Mouse (Mus musculus) liver, postnatal 0 days (tissue): ENCODE measurements around the gene Sctr. TPM values are rescaled to one million over a fixed set of nuclear protein-coding genes. Genes with fewer than 3 reads are reported as not detected.

Experiments used
- ATAC-seq: fragments of 200-750 bp; cut with Nextera tagmentation; 2 replicates; pipeline ENCODE4 v1.8.0; 2017; ENCODE audit warnings: mild to moderate bottlenecking, moderate library complexity
- DNase-seq: peaks from one replicate; pipeline ENCODE4 v3.0.0-alpha.2; 2016
- H3K27ac ChIP-seq: fragments of 300-500 bp; sonication (generic); 2 replicates; pipeline ENCODE4 v1.5.1; 2014; ENCODE audit warnings: antibody characterized with exemption, moderate library complexity, mild to moderate bottlenecking, low read depth
- H3K27me3 ChIP-seq: fragments of 300-500 bp; sonication (generic); 2 replicates; pipeline ENCODE4 v1.6.1; 2014; ENCODE audit warnings: low read length, control low read depth, mixed read lengths; ENCODE audit not compliant: insufficient read depth
- H3K36me3 ChIP-seq: fragments of 300-500 bp; sonication (generic); replicated peaks from 2 replicates; pipeline ENCODE4 v1.6.1; 2014; ENCODE audit warnings: mild to moderate bottlenecking, control low read depth, low read length, moderate library complexity, mixed read lengths; ENCODE audit not compliant: insufficient read depth
- H3K4me1 ChIP-seq: fragments of 300-500 bp; sonication (generic); 2 replicates; pipeline ENCODE4 v1.6.1; 2014; ENCODE audit warnings: antibody characterized with exemption, mild to moderate bottlenecking, control low read depth; ENCODE audit not compliant: insufficient read depth
- H3K4me2 ChIP-seq: fragments of 300-500 bp; sonication (generic); 2 replicates; pipeline ENCODE4 v1.6.1; 2014; ENCODE audit warnings: low read depth, mild to moderate bottlenecking, low read length, moderate library complexity, mixed read lengths
- H3K4me3 ChIP-seq: fragments of 300-500 bp; sonication (generic); 2 replicates; pipeline ENCODE4 v1.5.1; 2014; ENCODE audit warnings: low read depth, low read length
- H3K9ac ChIP-seq: fragments of 300-500 bp; sonication (generic); replicated peaks from 2 replicates; pipeline ENCODE4 v1.6.1; 2014; ENCODE audit warnings: mild to moderate bottlenecking, moderate library complexity
- H3K9me3 ChIP-seq: fragments of 300-500 bp; sonication (generic); 2 replicates; pipeline ENCODE4 v1.6.1; 2016; ENCODE audit warnings: mild to moderate bottlenecking, control low read depth, low read length, mixed read lengths
- CTCF ChIP-seq: sonication (generic); IDR thresholded peaks from 2 replicates; pipeline ENCODE4 v1.5.1; 2016; ENCODE audit warnings: antibody characterized with exemption, low read depth
- EP300 ChIP-seq: IDR thresholded peaks from 2 replicates; pipeline ENCODE4 v1.6.1; 2016; ENCODE audit warnings: antibody characterized with exemption, low read depth, mild to moderate bottlenecking
- WGBS: fragments of 180-500 bp; shearing (Covaris S2); extraction: QIAGEN DNeasy Blood & Tissue Kit; methylation state at CpG from one replicate; pipeline ENCODE4 v1.1.7; 2014; ENCODE audit not compliant: insufficient replicate concordance; 5-methylcytosine and 5-hydroxymethylcytosine counted together
- polyA plus RNA-seq: library from polyadenylated mRNA; unstranded; fragments of >200 nt; fragmentation: Nextera tagmentation; extraction: Ambion mirVana; gene quantifications from 2 replicates; pipeline ENCODE4 v1.2.1, GENCODE M21; 2015

Sctr gene
- polyA plus RNA-seq, 1 experiment from 2014 or later: 0.05 TPM

DNA sequence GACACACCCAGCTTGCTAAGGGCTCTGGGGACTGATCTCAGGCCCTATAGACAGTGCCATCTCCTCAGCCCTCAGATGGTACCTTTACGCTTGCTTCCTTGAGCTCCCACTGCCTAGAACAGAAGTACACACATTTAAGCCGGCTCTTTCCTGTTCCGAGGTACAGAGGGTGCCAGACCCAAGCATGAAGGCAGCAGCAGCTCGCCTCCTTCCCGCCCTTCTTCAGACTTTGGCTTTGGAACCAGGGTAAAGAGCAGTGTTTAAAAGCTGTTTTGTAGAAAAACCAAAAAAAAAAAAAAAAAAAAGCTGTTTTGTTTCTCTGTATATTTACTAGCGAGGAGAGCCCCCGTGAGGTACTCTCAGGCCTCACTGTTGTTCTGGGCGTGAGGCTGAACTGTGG lies 105.1 kb downstream of the Sctr start:
- no peak for TF ChIP-seq CTCF
- no peak for TF ChIP-seq EP300
- Histone ChIP-seq H3K4me2 (no peak overlapping the region), H3K4me3 (no peak overlapping the region), H3K9me3 (no peaks in the 10 kb centered on the region), H3K27me3 (no peaks in the 10 kb centered on the region), H3K4me1 (0 out of 2 replicates have a peak, but pooled peaks cover 4% of the 10 kb centered on the region), H3K36me3 (peaks cover 41% of the 10 kb centered on the region), H3K9ac (no peak overlapping the region), H3K27ac (0 out of 2 replicates have a peak overlapping the region, but pooled peaks have one; percentile 16)
- 83% methylated on average over 8 of the region's 8 CpGs for WGBS
- ATAC-seq (no peak), DNase-seq (no peak)

DNA sequence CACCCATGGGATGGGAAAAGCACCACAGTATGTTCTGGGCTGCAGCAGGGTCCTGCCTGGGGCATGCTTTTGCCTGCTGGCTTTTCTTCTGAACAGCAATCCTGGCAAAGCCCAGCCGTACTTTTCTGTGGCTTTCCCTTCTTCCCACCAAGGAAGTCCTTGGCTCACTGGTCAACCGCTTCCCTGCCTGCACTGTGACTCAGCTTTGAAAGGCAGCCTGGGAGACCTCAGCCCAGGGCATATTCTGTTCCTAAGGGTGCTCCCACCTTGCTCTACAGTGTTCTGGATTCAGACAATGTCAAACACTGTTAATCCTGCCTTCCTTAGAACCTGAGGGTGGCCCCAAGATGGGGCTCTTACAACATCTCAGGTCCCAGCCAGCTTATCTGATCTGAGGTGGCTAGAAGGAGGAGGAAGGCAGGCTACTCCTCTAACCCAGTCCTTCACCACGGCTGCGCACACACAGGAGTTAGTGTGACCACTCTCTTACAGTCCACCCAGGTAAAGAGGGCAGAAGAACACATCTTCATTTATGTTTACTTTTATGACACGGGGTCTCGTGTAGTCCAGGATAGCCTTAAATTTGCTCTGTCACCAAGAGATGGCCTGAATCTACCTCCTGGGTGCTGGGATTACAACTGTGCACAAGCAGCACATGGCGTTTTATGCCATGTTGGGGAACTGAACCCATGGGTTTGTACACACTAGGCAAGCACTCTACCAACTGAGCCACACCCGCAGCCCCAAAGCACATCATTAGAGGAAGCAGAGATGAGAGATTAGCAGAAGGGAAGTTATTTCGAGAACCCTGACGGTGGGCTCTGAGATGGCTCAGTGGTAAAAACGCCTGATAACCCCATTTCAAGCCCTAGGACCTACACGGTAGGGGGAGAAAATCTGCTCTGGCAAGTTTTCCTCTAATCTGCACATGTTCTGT lies 105.8 kb downstream of the Sctr start:
- Histone ChIP-seq H3K27me3 (no peaks in the 10 kb centered on the region), H3K9me3 (no peaks in the 10 kb centered on the region), H3K4me2 (no peak overlapping the region), H3K36me3 (peaks cover 48% of the 10 kb centered on the region), H3K4me3 (no peak overlapping the region), H3K4me1 (0 out of 2 replicates have a peak, but pooled peaks cover 4% of the 10 kb centered on the region), H3K27ac (0 out of 2 replicates have a peak overlapping the region, but pooled peaks have one; percentile 16), H3K9ac (no peak overlapping the region)
- DNase-seq (no peak), ATAC-seq (no peak)
- WGBS: 50% methylated on average over 12 of the region's 12 CpGs
- TF ChIP-seq CTCF (no peak), EP300 (no peak)

Other genes with a start within 250 kb of the Sctr start
- gene Ptpn4, start 169.3 kb upstream of the Sctr start, polyA plus RNA-seq: 1.7 and 1.8 TPM in 2 replicates
- gene Tmem177, start 93.7 kb upstream of the Sctr start, polyA plus RNA-seq: 2.2 and 2.8 TPM in 2 replicates
- not detected in 2 replicates for gene Cfap221, start 9.7 kb upstream of the Sctr start, polyA plus RNA-seq
- 194 and 201 TPM in 2 replicates for gene Tmem37, start 67.2 kb downstream of the Sctr start, polyA plus RNA-seq
- gene Dbi, start 114.2 kb downstream of the Sctr start, polyA plus RNA-seq: 2,261 and 2,342 TPM in 2 replicates
- gene 3110009E18Rik, start 114.3 kb downstream of the Sctr start, polyA plus RNA-seq: 5.1 and 5.5 TPM in 2 replicates